In genomic region chr13:101592355-101592754, GRCm38 (mm10) we compare ENCODE assay signal across 19 mouse cellular contexts.
"Had no signal": no experiment of that assay in that cellular context is flagged by ENCODE, and none has a peak within 500 bp of the region (broad histone marks: within the 10 kb centered on the region; RNA-seq: fewer than 3 reads in every experiment).

No protein-coding gene starts in this region.

- H3K4me2 ChIP-seq: limb, embryonic 15.5 days; liver, embryonic 13.5 days; lung, embryonic 15.5 days; midbrain, embryonic 12.5 days; neural tube, embryonic 15.5 days; stomach, embryonic 15.5 days had no signal

- H3K27me3 ChIP-seq: limb, embryonic 15.5 days; lung, embryonic 15.5 days; midbrain, embryonic 12.5 days; neural tube, embryonic 15.5 days; stomach, embryonic 15.5 days had no signal

- H3K36me3 ChIP-seq: limb, embryonic 15.5 days; liver, embryonic 13.5 days; lung, embryonic 15.5 days; midbrain, embryonic 12.5 days; neural tube, embryonic 15.5 days; stomach, embryonic 15.5 days had no signal

- DNase-seq: kidney, adult 8-10 months; kidney, postnatal 36 days; layer of hippocampus, adult 9-11 months; layer of hippocampus, postnatal 36 days; liver, embryonic 13.5 days; liver, postnatal 0 days; lung, postnatal 14 days; right cerebral cortex, postnatal 4 days; spleen, adult 18-20 months; thymus, adult 2 months; thymus, postnatal 36 days had no signal

- H3K4me3 ChIP-seq: limb, embryonic 15.5 days; liver, embryonic 13.5 days; lung, embryonic 15.5 days; megakaryocyte, embryonic 14.5 days; midbrain, embryonic 12.5 days; myocyte; neural tube, embryonic 15.5 days; stomach, embryonic 15.5 days had no signal

- H3K4me1 ChIP-seq: lung, embryonic 15.5 days; midbrain, embryonic 12.5 days had no signal

- H3K27ac ChIP-seq: limb, embryonic 15.5 days; liver, embryonic 13.5 days; lung, embryonic 15.5 days; midbrain, embryonic 12.5 days; neural tube, embryonic 15.5 days; stomach, embryonic 15.5 days had no signal

- ATAC-seq: intestine, postnatal 0 days; liver, postnatal 0 days had no signal

- H3K9me3 ChIP-seq: limb, embryonic 15.5 days; liver, embryonic 13.5 days; lung, embryonic 15.5 days; megakaryocyte, embryonic 14.5 days; midbrain, embryonic 12.5 days; neural tube, embryonic 15.5 days; stomach, embryonic 15.5 days had no signal

- H3K9ac ChIP-seq: limb, embryonic 15.5 days; liver, embryonic 13.5 days; liver, postnatal 0 days; lung, embryonic 15.5 days; midbrain, embryonic 12.5 days; neural tube, embryonic 15.5 days; stomach, embryonic 15.5 days had no signal
